Mouse (Mus musculus) ES-CJ7 (cell line): Measurements from ENCODE around the gene Olfr1129.
"Not testable (repeated sequence)": the region's sequence is repeated elsewhere in the genome, so short reads cannot be mapped to it uniquely, and the experiment has no call there.

Source experiments
- DNase-seq: peaks from one replicate; pipeline ENCODE4 v3.0.0; 2011; ENCODE audit warnings: low read depth, low spot score

The Olfr1129 gene

DNA sequence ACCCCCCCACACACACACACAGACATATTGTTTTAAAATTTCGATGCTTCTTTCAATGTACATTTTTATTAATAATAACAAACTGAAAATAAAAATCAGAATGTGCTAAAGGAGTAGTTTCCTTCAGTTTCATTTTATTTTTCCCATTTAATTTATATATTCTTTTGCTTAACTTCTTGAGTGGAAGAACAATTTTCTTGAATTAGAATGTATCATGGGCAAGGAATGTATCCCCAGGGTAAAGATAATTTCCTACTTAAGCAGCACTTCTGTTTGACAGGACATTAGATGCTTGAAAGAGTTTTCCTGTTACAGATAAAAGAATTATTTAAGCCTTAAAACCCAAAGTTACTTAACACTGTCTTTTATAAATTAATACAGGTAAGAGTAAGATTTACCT, at the start of gene Olfr1129:
Gene Olfr1129 (plus strand): TSS at position 301 of the 400 bp plus-strand sequence.
- DNase-seq, result not testable (repeated sequence)

DNA sequence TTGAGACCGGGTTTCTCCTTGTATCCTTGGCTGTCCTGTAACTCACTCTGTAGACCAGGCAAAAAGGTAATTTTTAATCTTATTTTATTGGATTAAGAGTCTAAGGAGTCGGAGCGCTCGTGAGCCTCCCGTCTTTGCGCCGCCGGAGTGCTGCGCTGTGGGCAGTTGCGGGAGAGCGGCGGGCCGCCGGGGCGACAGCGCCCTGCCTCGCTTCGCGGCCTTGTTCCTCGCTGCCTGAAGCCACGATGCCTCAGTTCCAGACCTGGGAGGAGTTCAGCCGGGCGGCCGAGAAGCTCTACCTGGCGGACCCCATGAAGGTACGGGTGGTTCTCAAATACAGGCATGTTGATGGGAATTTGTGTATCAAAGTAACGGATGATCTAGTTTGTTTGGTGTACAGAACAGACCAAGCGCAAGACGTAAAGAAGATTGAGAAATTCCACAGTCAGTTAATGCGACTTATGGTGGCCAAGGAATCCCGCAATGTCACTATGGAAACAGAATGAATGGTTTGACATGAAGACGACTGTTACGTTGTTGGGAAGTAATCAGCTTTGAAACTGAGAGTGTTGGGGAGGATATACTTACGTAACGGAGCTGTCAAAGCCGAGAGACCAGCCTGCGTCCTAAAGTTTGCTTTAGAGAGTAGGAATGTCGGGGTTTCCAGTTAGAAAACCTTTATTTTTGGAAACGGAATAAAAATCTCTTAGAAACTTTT, 47.6 kb upstream of the Olfr1129 start:
- peak; percentile 41 for DNase-seq

GRCm38 (mm10) chr2:87531496-87531895, 42.2 kb upstream of the Olfr1129 start, which contains the start of gene Olfr153:
Olfr153 (plus strand) TSS chr2:87531796.
- DNase-seq, result no peak

- DNase-seq, result peak; percentile 86
These were observed 38.9 kb upstream of the Olfr1129 start for GRCm38 (mm10) chr2:87534826-87535225.

DNA sequence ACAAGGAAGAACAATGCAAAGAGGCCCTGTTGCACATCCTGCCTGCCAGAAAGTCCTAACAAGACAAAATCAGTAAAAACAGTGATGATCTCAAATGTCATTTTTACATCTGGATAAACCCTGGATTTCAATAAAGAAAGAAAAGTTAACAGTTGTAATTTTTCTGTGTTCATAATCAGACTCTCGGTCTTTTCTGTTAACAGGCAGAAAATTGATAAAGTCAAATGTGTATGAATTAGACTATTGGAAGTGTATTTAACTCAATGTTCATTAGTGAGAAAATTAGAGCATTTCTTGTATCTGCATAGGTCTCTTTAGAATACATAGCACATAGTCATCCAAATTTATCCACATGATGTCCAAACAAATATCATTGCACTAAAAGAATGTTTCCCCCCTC, 28.3 kb upstream of the Olfr1129 start, which contains the start of gene Olfr1128:
Gene Olfr1128 (minus strand): TSS at position 101 of the 400 bp plus-strand sequence.
- DNase-seq, result no peak

GRCm38 (mm10) chr2:87605912-87606311, 32.2 kb downstream of the Olfr1129 start, which contains the start of gene Olfr1130:
Olfr1130 (plus strand) TSS chr2:87606212.
- DNase-seq, result not testable (repeated sequence)

- DNase-seq, result no peak
These were observed 53.1 kb downstream of the Olfr1129 start, which contains the start of gene Olfr1131 for GRCm38 (mm10) chr2:87626804-87627203. Olfr1131 (plus strand) TSS chr2:87627104.
